Mouse (Mus musculus): Measurements from ENCODE around the gene Hrc.

Hrc gene

DNA sequence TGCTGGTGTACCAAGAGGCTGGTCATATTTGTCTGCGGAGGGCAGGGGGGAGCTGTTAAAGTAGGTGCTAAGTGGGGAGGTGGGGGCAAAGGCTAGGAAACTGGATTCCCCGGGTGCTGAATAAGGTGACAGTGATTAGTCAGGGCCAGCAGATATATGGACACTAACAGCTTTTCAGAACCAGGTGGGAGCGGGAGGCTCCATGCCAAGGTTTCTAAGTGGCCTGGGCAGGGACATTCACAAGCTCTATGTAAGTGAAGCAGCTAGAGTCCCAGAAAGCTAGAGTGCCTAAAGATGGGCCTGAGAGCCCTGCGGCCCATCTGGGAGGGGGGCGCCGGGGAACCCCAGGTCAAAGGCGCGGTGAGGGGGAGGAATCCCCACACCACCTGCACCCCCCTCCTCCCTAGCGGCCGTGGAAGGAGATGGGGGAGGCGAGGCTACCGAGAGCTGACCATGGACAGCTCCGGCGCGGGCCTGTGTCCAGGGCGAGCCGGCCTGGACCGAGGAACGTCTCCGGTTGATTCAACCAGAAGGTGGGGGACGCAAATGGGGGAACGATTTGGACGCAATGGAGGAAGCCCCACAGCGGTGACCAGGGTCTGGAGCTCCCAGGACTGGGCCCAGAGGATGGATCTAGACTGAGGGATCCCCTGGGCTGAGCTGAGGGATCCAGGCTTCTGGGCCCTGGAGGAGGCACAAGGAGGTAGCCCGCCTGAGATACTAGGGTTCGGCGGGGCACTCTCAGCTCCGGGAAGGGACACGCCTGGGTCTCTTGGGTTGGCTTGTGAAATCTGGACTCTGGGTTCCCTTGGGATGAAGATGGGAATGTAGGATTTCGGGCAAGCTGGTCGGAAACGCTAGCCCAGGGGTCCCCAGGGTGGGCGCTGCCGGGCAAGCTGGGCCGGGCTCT lies 30.9 kb downstream of the Hrc start:
- peak; percentile 20 to 50 for DNase-seq (ENCODE audit: low spot score in 2 of 2)

- no peak for DNase-seq (ENCODE audit: low spot score in 2 of 2)
These were observed 31.5 kb downstream of the Hrc start, which contains the start of gene Ppfia3 for GRCm38 (mm10) chr7:45366652-45367019. Ppfia3 (minus strand) TSS chr7:45367019.

DNA sequence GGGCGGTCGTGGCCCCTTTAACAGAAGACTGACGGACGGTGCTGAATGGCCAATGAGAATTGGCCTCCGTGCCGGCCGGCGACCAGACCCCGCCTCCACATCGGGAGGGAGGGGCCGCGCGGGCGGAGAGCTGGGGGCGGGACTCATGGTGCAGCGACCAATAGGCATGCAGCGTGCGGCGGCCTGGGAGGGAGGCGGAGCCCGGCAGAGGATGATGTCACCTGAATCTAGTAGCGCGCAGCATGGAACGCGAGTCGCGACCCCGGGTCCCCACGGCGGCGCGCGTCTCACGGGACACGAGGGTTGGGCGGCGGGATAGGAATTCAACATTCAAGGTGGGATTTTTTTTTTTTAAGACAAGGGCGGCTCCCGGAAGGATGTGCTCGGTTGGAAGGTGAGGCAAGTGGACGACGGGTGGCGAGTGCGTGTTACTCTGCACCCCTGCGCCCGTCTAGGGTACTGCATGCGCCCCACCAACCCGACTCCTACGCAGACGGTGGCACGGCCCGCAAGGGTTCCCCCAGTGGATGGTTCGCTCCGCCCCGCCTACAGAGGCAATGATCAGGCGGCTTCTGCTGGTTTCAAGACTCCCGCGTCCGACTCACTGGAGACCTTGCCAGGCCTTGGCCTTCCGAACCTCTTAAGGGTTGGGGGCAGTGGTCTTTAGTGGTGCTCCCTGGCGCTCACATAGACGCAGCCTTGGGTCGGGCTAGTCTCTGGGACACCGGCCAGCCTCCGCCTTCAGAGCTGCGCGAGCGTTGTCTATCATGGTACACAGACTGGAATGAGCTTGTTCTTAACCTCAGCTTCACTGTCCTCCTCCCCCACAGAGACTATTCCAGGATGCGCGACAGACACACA lies 32.2 kb downstream of the Hrc start:
- peak; percentile 96 to 98 for DNase-seq (ENCODE audit: low spot score in 2 of 2)

GRCm38 (mm10) chr7:45368178-45368577 lies 33.1 kb downstream of the Hrc start:
- DNase-seq (ENCODE audit: low spot score in 2 of 2) = no peak

DNA sequence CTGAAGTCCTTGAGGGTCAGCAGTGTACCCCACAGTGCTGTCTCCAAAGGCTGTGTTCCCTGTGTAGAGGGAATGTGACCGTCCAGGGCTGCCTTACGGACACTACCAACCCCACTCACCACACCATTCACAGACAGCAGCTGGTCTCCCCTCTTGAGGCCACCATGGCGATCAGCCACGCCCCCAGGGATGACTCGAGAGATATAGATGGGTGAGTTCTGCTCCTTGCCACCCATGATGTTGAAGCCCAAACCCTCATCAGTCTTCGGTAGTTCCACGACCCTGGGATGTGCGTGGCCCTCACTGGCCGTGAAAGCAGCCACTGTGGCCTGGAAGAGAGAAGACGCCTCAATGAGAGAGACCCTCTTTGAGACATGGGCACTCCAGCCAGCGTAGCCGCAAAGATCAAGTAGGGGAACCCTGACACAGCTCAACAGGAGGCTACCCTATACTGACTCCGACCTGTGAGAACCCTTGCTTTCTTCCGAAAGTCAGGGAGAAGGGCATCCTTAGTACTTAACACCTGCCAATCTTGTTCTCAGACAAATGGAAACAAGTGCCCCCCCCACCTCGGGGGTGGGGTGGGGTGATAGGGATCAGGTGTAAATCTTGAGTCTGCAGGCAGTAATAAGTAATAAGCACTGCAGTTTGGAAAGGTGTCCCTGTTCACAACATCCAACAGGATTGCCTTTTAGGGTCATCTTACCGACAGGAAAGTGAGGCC lies 34.1 kb downstream of the Hrc start:
- no peak for DNase-seq (ENCODE audit: low spot score in 2 of 2)

- DNase-seq (ENCODE audit: low spot score in 2 of 2) = no peak
These were observed 34.9 kb downstream of the Hrc start for GRCm38 (mm10) chr7:45369836-45370474.

GRCm38 (mm10) chr7:45370475-45371311 lies 35.6 kb downstream of the Hrc start, which contains the start of gene Lin7b:
Lin7b (minus strand) TSS chr7:45370583.
- DNase-seq (ENCODE audit: low spot score in 2 of 2) = peak; percentile 78 to 91

DNA sequence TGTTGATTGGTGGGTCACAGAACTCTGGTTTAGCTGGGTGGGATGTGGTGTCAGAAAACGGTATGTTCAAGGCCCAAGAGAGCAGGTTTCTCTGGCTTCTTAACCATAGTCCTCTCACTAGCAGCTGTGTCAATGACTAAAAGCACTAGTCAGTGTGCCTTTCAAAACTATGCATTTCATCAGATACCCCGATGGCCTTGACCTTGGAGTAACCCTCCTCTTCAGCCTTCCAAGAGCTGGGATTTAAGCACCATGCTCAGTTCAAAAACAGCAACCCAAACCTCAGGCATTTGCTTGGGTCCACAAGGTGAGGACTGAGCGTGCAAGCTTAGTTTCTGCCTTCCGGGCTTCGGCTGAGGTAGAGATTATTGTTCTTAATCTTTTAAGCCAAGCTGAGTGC lies 37.3 kb downstream of the Hrc start:
- no peak for DNase-seq (ENCODE audit: low spot score in 2 of 2)

DNA sequence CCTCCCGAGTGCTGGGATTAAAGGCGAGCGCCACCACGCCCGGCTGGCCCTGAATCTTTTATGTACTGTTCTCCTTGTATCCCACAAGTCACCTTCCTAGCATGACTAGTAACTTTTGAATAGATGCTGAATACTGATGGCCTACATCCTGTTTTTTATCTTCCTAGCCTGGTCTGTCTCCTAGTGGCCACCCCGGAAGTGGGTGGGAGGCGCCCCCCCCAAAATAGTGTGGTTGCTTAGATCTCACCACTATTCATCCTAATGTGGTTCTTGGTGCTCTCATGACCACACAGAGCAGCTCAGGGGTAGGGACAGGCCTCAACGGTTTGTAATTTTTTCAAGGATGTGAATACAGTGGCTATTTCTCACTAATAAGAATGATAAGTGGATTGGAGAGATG lies 39.5 kb downstream of the Hrc start:
- DNase-seq (ENCODE audit: low spot score in 2 of 2) = no peak

DNA sequence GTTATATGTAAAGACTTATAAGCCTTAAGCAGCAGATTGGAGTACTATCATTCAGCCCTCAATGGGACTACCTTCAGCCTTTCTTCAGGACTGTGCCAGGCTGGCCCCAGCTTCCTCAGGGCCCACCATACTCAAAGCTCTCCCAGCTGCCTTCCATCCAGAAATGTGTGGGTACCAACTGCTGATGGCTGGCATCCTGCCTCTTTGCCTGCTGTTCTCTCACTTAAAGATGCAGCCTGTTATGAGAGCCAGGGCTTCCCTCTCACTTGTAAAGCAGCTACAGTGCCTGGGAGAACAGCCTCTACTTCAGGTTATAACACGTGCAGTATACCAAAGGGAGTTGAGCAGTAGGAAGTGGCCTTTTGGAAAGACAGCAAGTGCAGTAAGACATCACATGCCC lies 41.0 kb downstream of the Hrc start:
- no peak for DNase-seq (ENCODE audit: low spot score in 2 of 2)

DNA sequence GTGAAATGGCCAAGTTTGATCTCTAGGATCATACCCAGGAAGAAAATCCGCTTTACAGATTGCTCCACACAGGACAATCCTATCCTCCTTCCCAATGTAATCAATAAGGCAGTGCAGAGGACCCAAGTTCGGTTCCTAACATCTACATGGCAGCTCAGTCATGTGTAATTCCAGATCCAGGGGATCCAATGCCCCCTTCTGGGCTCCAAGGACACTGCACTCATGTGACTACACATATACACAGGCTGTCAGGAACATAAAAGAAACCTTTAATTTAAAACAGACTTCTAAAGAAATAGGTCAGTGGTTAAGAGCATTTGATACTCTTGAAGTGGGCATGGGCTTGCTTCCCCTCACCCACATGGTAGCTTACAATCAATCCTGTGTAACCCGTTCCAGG lies 51.0 kb downstream of the Hrc start:
- DNase-seq (ENCODE audit: low spot score in 2 of 2) = no peak

Data from urinary bladder, postnatal 36 days (tissue).